Mouse (Mus musculus) bone marrow, adult 2 months (tissue): ENCODE measurements around the gene March10.

Source experiments
- CTCF ChIP-seq: fragments of 200-500 bp; IDR thresholded peaks from 2 replicates; pipeline ENCODE4 v1.5.1; 2011; ENCODE audit warnings: low read length, control low read depth; ENCODE audit not compliant: control insufficient read depth, insufficient read depth
- POLR2A ChIP-seq: fragments of 200-500 bp; IDR thresholded peaks from 2 replicates; pipeline ENCODE4 v1.6.1; 2011; ENCODE audit warnings: low read depth, mild to moderate bottlenecking, control low read depth, low read length, borderline replicate concordance; ENCODE audit not compliant: control insufficient read depth

DNA sequence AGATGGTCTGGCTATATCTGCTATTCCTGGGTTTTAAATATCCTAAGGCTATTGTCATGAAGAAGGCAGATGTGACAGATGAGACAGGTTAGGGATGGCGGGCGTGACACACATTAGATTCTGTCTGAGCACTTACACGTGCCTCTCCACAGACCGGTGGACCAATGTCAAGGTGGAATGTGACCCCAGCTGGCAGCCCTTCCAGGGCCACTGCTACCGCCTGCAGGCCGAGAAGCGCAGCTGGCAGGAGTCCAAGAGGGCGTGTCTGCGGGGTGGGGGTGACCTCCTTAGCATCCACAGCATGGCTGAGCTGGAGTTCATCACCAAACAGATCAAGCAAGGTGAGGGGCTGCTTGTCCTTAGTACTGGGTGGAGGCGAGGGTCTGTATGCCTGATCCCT is 124.8 kb downstream of the March10 start:
- TF ChIP-seq CTCF (no peak), POLR2A (no peak)
